Mouse (Mus musculus) brain, embryonic 14.5 days (tissue): Measurements from ENCODE around the gene Elp5.

ENCODE experiments used
- CTCF ChIP-seq: fragments of 200-500 bp; IDR thresholded peaks from 2 replicates; pipeline ENCODE4 v1.5.1; 2012; ENCODE audit warnings: inconsistent platforms, mild to moderate bottlenecking, moderate library complexity, borderline replicate concordance; ENCODE audit not compliant: insufficient read depth, insufficient read length; ENCODE audit errors: extremely low read depth
- POLR2A ChIP-seq: fragments of 200-500 bp; IDR thresholded peaks from 2 replicates; pipeline ENCODE4 v1.6.1; 2012; ENCODE audit warnings: mild to moderate bottlenecking, inconsistent platforms, borderline replicate concordance; ENCODE audit not compliant: poor library complexity, insufficient read depth, insufficient read length, severe bottlenecking; ENCODE audit errors: extremely low read depth

DNA sequence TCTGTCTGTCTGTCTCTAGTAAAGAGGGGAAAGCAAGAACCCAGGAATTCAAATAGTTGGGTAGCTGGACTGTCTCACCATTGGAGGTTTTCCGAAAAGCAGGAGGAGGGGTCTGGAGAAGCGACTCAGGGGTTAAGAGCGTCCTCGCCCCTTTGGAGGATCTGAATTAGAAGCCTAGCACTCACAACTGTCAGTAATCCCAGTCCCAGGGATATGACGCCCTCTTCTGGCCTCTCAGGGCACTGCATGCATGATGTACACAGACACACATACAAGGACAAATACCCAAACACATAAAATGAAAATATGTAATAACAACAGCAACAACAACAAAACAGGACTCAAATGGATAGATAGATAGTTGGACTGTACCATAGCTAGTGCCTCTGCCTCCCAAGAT is 21.7 kb downstream of the Elp5 start:
- TF ChIP-seq CTCF (peak; percentile 37; the same call in 1 of the 2 replicates), POLR2A (no peak)
